In genomic region chr2:61576497-61576896, GRCm38 (mm10) we compare ENCODE assay signal across 23 mouse cellular contexts.
"Had no signal": no experiment of that assay in that cellular context is flagged by ENCODE, and none has a peak within 500 bp of the region (broad histone marks: within the 10 kb centered on the region; RNA-seq: fewer than 3 reads in every experiment).

No protein-coding gene starts in this region.

- H3K9me3 ChIP-seq: embryonic facial prominence, embryonic 10.5 days; embryonic facial prominence, embryonic 12.5 days; embryonic facial prominence, embryonic 13.5 days; embryonic facial prominence, embryonic 15.5 days; forebrain, embryonic 10.5 days; forebrain, embryonic 12.5 days; forebrain, embryonic 13.5 days; forebrain, embryonic 15.5 days had no signal

- ATAC-seq: forebrain, embryonic 13.5 days; forebrain, embryonic 14.5 days; forebrain, embryonic 15.5 days; forebrain, embryonic 16.5 days; forebrain, postnatal 0 days had no signal

- H3K36me3 ChIP-seq: embryonic facial prominence, embryonic 10.5 days; embryonic facial prominence, embryonic 12.5 days; embryonic facial prominence, embryonic 13.5 days; embryonic facial prominence, embryonic 15.5 days; forebrain, embryonic 10.5 days; forebrain, embryonic 12.5 days; forebrain, embryonic 15.5 days had no signal

- DNase-seq: cerebellum, adult 9-10 months; cerebellum, adult 9-11 months; cerebellum, postnatal 25 days; cerebellum, postnatal 36 days; embryo, embryonic 11 days; forebrain, postnatal 0 days; gastrocnemius, adult 2 months; gastrocnemius, postnatal 10 days; gastrocnemius, postnatal 14 days; gastrocnemius, postnatal 25 days; gastrocnemius, postnatal 36 days; heart, adult 2 months had no signal

- H3K27ac ChIP-seq: embryonic facial prominence, embryonic 10.5 days; embryonic facial prominence, embryonic 12.5 days; embryonic facial prominence, embryonic 13.5 days; embryonic facial prominence, embryonic 15.5 days; forebrain, embryonic 10.5 days; forebrain, embryonic 12.5 days; forebrain, embryonic 13.5 days; forebrain, embryonic 15.5 days; gastrocnemius, adult 2 months; heart, adult 2 months had no signal

- H3K4me3 ChIP-seq: embryonic facial prominence, embryonic 10.5 days; embryonic facial prominence, embryonic 12.5 days; embryonic facial prominence, embryonic 13.5 days; embryonic facial prominence, embryonic 15.5 days; erythroblast, embryonic 14.5 days; forebrain, embryonic 10.5 days; forebrain, embryonic 12.5 days; forebrain, embryonic 13.5 days; forebrain, embryonic 15.5 days; gastrocnemius, adult 2 months; heart, adult 2 months had no signal

- H3K27me3 ChIP-seq: embryonic facial prominence, embryonic 12.5 days; embryonic facial prominence, embryonic 13.5 days; embryonic facial prominence, embryonic 15.5 days; forebrain, embryonic 12.5 days; forebrain, embryonic 13.5 days; forebrain, embryonic 15.5 days had no signal

- H3K4me1 ChIP-seq: embryonic facial prominence, embryonic 12.5 days; embryonic facial prominence, embryonic 15.5 days; forebrain, embryonic 10.5 days; forebrain, embryonic 12.5 days; forebrain, embryonic 13.5 days; forebrain, embryonic 15.5 days had no signal

- H3K9ac ChIP-seq: embryonic facial prominence, embryonic 12.5 days; embryonic facial prominence, embryonic 13.5 days; embryonic facial prominence, embryonic 15.5 days; forebrain, embryonic 12.5 days; forebrain, embryonic 13.5 days; forebrain, embryonic 15.5 days; forebrain, postnatal 0 days had no signal

- H3K4me2 ChIP-seq: embryonic facial prominence, embryonic 12.5 days; embryonic facial prominence, embryonic 13.5 days; embryonic facial prominence, embryonic 15.5 days; forebrain, embryonic 12.5 days; forebrain, embryonic 13.5 days; forebrain, embryonic 15.5 days had no signal
